Mouse (Mus musculus) limb, embryonic 13.5 days (tissue): ENCODE results near the gene Tbc1d9. TPM values are rescaled to one million over a fixed set of nuclear protein-coding genes. Genes with fewer than 3 reads are reported as not detected.

Experiments used
- ATAC-seq: fragments of 200-750 bp; cut with Nextera tagmentation; 2 replicates; pipeline ENCODE4 v1.8.0; 2017; ENCODE audit warnings: low read depth, moderate number of reproducible peaks, moderate TSS enrichment; ENCODE audit not compliant: low FRiP score
- H3K27ac ChIP-seq: fragments of 300-500 bp; sonication (generic); 2 replicates; pipeline ENCODE4 v1.5.1; 2015; ENCODE audit warnings: inconsistent platforms, mild to moderate bottlenecking, moderate library complexity
- H3K27me3 ChIP-seq: fragments of 300-500 bp; sonication (generic); 2 replicates; pipeline ENCODE4 v1.6.1; 2015; ENCODE audit warnings: mild to moderate bottlenecking, inconsistent platforms
- H3K36me3 ChIP-seq: fragments of 300-500 bp; sonication (generic); 2 replicates; pipeline ENCODE4 v1.6.1; 2015; ENCODE audit warnings: inconsistent platforms, mild to moderate bottlenecking, moderate library complexity
- H3K4me1 ChIP-seq: fragments of 300-500 bp; sonication (generic); 2 replicates; pipeline ENCODE4 v1.6.1; 2015; ENCODE audit warnings: inconsistent platforms
- H3K4me2 ChIP-seq: fragments of 300-500 bp; sonication (generic); replicated peaks from 2 replicates; pipeline ENCODE4 v1.6.1; 2015; ENCODE audit warnings: inconsistent platforms, mild to moderate bottlenecking, moderate library complexity
- H3K4me3 ChIP-seq: fragments of 300-500 bp; sonication (generic); 2 replicates; pipeline ENCODE4 v1.5.1; 2015; ENCODE audit warnings: moderate library complexity, mild to moderate bottlenecking, inconsistent platforms
- H3K9ac ChIP-seq: fragments of 300-500 bp; sonication (generic); 2 replicates; pipeline ENCODE4 v1.6.1; 2015; ENCODE audit warnings: mild to moderate bottlenecking, inconsistent platforms
- H3K9me3 ChIP-seq: fragments of 300-500 bp; sonication (generic); 2 replicates; pipeline ENCODE4 v1.6.1; 2016; ENCODE audit warnings: inconsistent platforms
- WGBS: fragments of 180-500 bp; shearing (Covaris S2); methylation state at CpG from one replicate; pipeline ENCODE4 v1.1.7; 2015; 5-methylcytosine and 5-hydroxymethylcytosine counted together
- polyA plus RNA-seq: library from polyadenylated mRNA; unstranded; fragments of >200 nt; fragmentation: Nextera tagmentation; extraction: Ambion mirVana; gene quantifications from 2 replicates; pipeline ENCODE4 v1.2.1, GENCODE M21; 2015

Tbc1d9 gene
- polyA plus RNA-seq, 1 experiment from 2014 or later = 1.5 TPM

GRCm38 (mm10) chr8:83210676-83211075 is 45.5 kb downstream of the Tbc1d9 start:
- ATAC-seq = no peak
- WGBS = 85% methylated on average over 7 of the region's 7 CpGs
- no peaks in the 10 kb centered on the region for H3K9me3 ChIP-seq
- no peaks in the 10 kb centered on the region for H3K27me3 ChIP-seq
- no peaks in the 10 kb centered on the region; the same call in 1 of the 2 replicates for H3K36me3 ChIP-seq
- no peak overlapping the region for H3K4me2 ChIP-seq
- H3K27ac ChIP-seq = no peak overlapping the region
- no peaks in the 10 kb centered on the region for H3K4me1 ChIP-seq
- no peak overlapping the region for H3K4me3 ChIP-seq
- no peak overlapping the region for H3K9ac ChIP-seq

- no peaks in the 10 kb centered on the region for H3K4me1 ChIP-seq
- H3K27ac ChIP-seq = no peak overlapping the region
- H3K4me2 ChIP-seq = no peak overlapping the region
- H3K27me3 ChIP-seq = no peaks in the 10 kb centered on the region
- no peak overlapping the region for H3K9ac ChIP-seq
- H3K36me3 ChIP-seq = no peaks in the 10 kb centered on the region; the same call in 1 of the 2 replicates
- ATAC-seq = no peak
- no peak overlapping the region for H3K4me3 ChIP-seq
- WGBS = 63% methylated on average over 5 of the region's 5 CpGs
- H3K9me3 ChIP-seq = no peaks in the 10 kb centered on the region
Measured at GRCm38 (mm10) chr8:83215065-83215464, 49.9 kb downstream of the Tbc1d9 start.

- H3K9me3 ChIP-seq = no peaks in the 10 kb centered on the region
- no peak for ATAC-seq
- H3K27me3 ChIP-seq = no peaks in the 10 kb centered on the region
- no peak overlapping the region for H3K9ac ChIP-seq
- H3K4me3 ChIP-seq = no peak overlapping the region
- no peak overlapping the region for H3K27ac ChIP-seq
- no peaks in the 10 kb centered on the region; the same call in 1 of the 2 replicates for H3K36me3 ChIP-seq
- no peak overlapping the region for H3K4me2 ChIP-seq
- no peaks in the 10 kb centered on the region for H3K4me1 ChIP-seq
- WGBS = 83% methylated on average over 6 of the region's 6 CpGs
Measured at GRCm38 (mm10) chr8:83216520-83216919, 51.4 kb downstream of the Tbc1d9 start.

DNA sequence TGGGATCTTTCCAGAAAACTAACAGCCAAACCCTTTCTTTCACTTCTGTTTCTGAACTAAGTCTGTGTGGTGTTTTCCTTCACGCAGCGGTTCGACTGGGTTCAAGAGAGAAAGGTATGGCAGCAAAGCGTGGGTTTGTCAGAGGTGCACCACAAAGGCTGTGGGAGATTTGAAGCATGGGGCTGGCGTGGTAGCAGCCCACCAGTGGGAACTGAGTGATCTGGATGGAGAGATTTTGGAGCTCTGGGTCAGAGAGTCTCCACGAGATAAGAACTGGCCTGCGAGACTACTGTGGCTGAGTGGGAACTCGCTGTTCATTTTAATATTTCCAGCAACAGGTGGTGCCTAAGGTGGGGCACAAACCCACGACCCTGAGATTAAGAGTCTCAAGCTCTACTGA is 52.0 kb downstream of the Tbc1d9 start:
- Histone ChIP-seq H3K4me2 (no peak overlapping the region), H3K4me3 (no peak overlapping the region), H3K4me1 (no peaks in the 10 kb centered on the region), H3K27ac (no peak overlapping the region), H3K9me3 (no peaks in the 10 kb centered on the region), H3K36me3 (no peaks in the 10 kb centered on the region), H3K9ac (no peak overlapping the region), H3K27me3 (no peaks in the 10 kb centered on the region)
- no peak for ATAC-seq
- WGBS = 91% methylated on average over 9 of the region's 9 CpGs

DNA sequence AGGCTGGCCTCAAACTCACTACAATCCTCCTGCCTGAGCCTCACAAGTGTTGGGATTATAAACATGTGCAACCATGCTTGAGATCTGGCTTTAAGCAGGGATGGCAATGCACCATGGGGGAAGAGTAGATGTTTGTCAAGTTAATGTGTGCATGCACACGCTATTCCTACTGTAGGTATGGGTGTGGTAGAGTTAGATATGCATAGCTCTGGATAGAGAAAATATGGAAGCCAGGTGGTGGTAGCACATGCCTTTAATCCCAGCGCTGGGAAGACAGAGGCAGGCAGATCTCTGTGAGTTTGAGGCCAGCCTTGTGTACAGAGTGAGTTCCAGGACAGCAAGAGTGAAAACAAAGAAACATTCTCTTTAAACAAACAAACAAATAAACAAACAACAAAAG is 52.7 kb downstream of the Tbc1d9 start:
- no peaks in the 10 kb centered on the region for H3K27me3 ChIP-seq
- no peaks in the 10 kb centered on the region for H3K4me1 ChIP-seq
- WGBS = 94% methylated on average over 2 of the region's 2 CpGs
- H3K36me3 ChIP-seq = no peaks in the 10 kb centered on the region
- no peak overlapping the region for H3K9ac ChIP-seq
- no peak overlapping the region for H3K4me3 ChIP-seq
- no peak for ATAC-seq
- H3K27ac ChIP-seq = no peak overlapping the region
- no peaks in the 10 kb centered on the region for H3K9me3 ChIP-seq
- no peak overlapping the region for H3K4me2 ChIP-seq

GRCm38 (mm10) chr8:83219392-83219791 is 54.2 kb downstream of the Tbc1d9 start:
- H3K36me3 ChIP-seq = no peaks in the 10 kb centered on the region
- H3K9ac ChIP-seq = no peak overlapping the region
- H3K9me3 ChIP-seq = no peaks in the 10 kb centered on the region
- WGBS = 93% methylated on average over 8 of the region's 8 CpGs
- no peaks in the 10 kb centered on the region for H3K4me1 ChIP-seq
- no peak for ATAC-seq
- H3K27me3 ChIP-seq = no peaks in the 10 kb centered on the region
- H3K27ac ChIP-seq = no peak overlapping the region
- H3K4me3 ChIP-seq = no peak overlapping the region
- H3K4me2 ChIP-seq = no peak overlapping the region

DNA sequence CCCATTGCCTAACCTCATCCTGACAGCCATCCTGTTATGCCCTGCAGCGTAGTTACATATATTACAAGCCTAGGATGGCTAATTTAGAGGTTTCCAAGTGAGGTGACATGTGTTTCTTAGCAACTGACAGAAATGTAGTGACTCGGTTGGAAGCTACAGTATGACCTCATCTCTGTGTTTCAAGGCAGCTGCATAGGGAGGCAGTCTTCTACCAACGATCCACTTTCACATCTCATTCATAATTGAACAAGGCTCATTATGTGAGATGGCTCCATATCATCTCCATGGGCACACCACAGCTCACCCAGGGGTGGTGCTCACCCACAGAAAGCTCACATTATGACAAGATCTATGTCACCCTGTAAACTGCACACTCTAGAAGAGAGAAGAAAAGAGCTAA is 55.6 kb downstream of the Tbc1d9 start:
- H3K27ac ChIP-seq = no peak overlapping the region
- no peaks in the 10 kb centered on the region for H3K4me1 ChIP-seq
- H3K4me3 ChIP-seq = no peak overlapping the region
- no peaks in the 10 kb centered on the region for H3K9me3 ChIP-seq
- no peaks in the 10 kb centered on the region for H3K36me3 ChIP-seq
- no peaks in the 10 kb centered on the region for H3K27me3 ChIP-seq
- no peak overlapping the region for H3K9ac ChIP-seq
- no peak for ATAC-seq
- no peak overlapping the region for H3K4me2 ChIP-seq
- WGBS = 74% methylated on average over 3 of the region's 3 CpGs

DNA sequence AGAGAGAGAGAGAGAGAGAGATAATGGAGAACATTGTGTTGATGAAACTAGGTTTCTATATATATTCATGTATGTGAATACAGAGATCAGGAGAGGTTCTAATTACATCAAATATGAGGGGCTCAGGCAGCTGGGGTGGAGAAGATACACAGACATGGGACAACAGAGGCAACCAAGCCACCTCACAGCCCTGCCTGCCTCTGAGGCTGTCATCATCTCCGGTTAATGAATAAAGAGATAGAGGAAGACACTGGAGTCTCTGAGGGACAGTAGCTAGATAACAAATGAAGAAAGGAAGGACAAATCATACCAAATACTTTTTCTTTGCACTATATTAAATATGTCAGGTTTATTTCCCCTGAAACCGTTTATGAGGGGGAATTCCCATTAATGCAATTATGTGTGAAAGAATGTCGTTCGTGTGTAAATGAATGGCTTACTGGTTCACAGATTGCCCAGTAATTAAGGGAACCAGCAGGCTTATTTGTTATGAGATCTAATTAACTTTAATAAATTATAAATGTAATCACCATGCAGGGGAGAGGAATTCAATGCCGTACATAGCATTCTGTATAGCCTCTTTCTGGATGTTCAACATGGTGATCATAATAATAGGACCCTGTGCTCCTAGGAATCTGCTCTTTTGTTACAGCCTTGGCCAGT is 59.7 kb downstream of the Tbc1d9 start:
- Histone ChIP-seq H3K4me1 (no peaks in the 10 kb centered on the region), H3K9ac (no peak overlapping the region), H3K4me2 (no peak overlapping the region), H3K9me3 (no peaks in the 10 kb centered on the region), H3K36me3 (no peaks in the 10 kb centered on the region), H3K4me3 (no peak overlapping the region), H3K27ac (no peak overlapping the region), H3K27me3 (no peaks in the 10 kb centered on the region)
- WGBS = 62% methylated on average over 5 of the region's 5 CpGs
- no peak for ATAC-seq

GRCm38 (mm10) chr8:83225598-83225997 is 60.4 kb downstream of the Tbc1d9 start:
- Histone ChIP-seq H3K27me3 (no peaks in the 10 kb centered on the region), H3K9me3 (no peaks in the 10 kb centered on the region), H3K4me3 (no peak overlapping the region), H3K9ac (no peak overlapping the region), H3K4me2 (no peak overlapping the region), H3K27ac (no peak overlapping the region), H3K36me3 (no peaks in the 10 kb centered on the region), H3K4me1 (no peaks in the 10 kb centered on the region)
- WGBS = 69% methylated on average over 2 of the region's 2 CpGs
- ATAC-seq = no peak

DNA sequence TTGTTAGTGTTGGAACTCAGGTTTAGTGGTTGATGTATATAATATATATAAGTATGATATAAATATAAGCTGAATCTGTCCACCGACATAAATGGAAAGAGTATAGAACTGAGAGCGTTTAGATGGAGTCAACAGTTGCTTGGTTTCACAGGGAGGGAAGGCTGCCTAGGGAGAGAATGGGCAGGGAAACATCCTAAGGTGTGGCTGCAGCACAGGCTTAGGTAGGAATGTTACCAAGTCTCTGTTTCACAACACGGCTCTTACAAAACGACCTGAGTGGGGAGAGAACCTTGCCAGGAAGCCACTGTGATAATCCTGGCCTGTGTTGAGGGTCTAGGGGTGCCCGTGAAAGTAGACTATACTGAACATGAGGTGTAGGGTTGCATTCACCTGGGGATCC is 62.2 kb downstream of the Tbc1d9 start:
- H3K4me1 ChIP-seq = no peaks in the 10 kb centered on the region

DNA sequence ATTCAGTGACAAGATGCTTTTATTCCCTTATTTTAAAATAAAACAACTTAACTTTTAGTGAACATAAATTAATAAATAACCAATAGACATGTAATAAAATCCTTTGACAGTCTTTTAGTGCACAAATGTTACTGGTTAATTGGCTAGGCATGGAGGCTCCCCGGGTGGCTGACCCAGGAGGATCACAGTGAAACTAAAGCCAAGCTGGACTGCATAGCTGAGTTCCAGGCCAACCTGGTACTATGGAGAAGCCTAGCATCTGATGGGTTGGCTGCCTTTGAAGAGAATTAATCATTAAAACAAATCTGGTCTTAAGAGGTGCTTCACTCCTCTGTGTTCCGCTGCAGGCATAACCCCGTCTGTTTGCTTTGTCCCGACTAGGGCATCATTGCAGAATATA is 67.9 kb downstream of the Tbc1d9 start:
- no peaks in the 10 kb centered on the region for H3K27me3 ChIP-seq
- whole genome bisulfite sequencing = 78% methylated on average over 4 of the region's 4 CpGs
- H3K4me1 ChIP-seq = peaks cover 3% of the 10 kb centered on the region; the same call in 1 of the 2 replicates
- H3K9ac ChIP-seq = no peak overlapping the region
- ATAC-seq = no peak
- H3K4me3 ChIP-seq = no peak overlapping the region
- H3K4me2 ChIP-seq = no peak overlapping the region
- H3K27ac ChIP-seq = no peak overlapping the region
- H3K36me3 ChIP-seq = peaks cover 4% of the 10 kb centered on the region; the same call in 1 of the 2 replicates
- no peaks in the 10 kb centered on the region for H3K9me3 ChIP-seq

More for the DNA sequence above, 62.2 kb downstream of the Tbc1d9 start:
- no peak overlapping the region for H3K4me2 ChIP-seq
- no peak overlapping the region for H3K27ac ChIP-seq
- H3K4me3 ChIP-seq = no peak overlapping the region
- no peaks in the 10 kb centered on the region for H3K27me3 ChIP-seq
- H3K36me3 ChIP-seq = no peaks in the 10 kb centered on the region
- ATAC-seq = no peak
- 77% methylated on average over 5 of the region's 5 CpGs for WGBS
- H3K9me3 ChIP-seq = no peaks in the 10 kb centered on the region
- H3K9ac ChIP-seq = no peak overlapping the region

DNA sequence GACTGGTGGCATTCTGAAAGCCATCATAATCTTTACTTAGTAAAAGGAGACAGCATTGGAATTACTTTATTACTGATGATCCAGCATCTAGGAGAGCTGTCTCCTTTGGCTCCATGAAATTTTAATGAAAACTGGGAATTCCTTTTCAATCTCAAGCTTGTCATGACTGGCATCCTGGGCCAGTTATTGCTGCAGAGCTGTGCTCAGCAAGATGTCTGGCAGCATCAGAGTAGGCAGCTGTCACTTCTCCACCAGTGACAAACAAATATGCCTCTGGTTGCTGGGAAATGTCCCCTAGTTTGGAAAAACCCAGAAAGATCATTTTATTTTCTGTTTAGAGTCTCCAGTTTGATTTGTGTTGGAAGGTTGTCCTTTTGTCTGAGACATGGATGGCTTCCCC is 74.2 kb downstream of the Tbc1d9 start:
- H3K9me3 ChIP-seq = no peaks in the 10 kb centered on the region
- no peak overlapping the region for H3K4me3 ChIP-seq
- no peak overlapping the region for H3K4me2 ChIP-seq
- no peak for ATAC-seq
- no peak overlapping the region for H3K27ac ChIP-seq
- peaks cover 3% of the 10 kb centered on the region; the same call in 1 of the 2 replicates for H3K4me1 ChIP-seq
- no peak overlapping the region for H3K9ac ChIP-seq
- H3K36me3 ChIP-seq = peaks cover 9% of the 10 kb centered on the region
- no peaks in the 10 kb centered on the region for H3K27me3 ChIP-seq

- WGBS = 87% methylated on average over 7 of the region's 7 CpGs
Measured at GRCm38 (mm10) chr8:83244151-83244550, 79.0 kb downstream of the Tbc1d9 start.

More at GRCm38 (mm10) chr8:83244151-83244550, 79.0 kb downstream of the Tbc1d9 start:
- Histone ChIP-seq H3K36me3 (peaks cover 8% of the 10 kb centered on the region), H3K4me3 (no peak overlapping the region), H3K9me3 (no peaks in the 10 kb centered on the region), H3K27ac (no peak overlapping the region), H3K27me3 (no peaks in the 10 kb centered on the region), H3K4me1 (no peaks in the 10 kb centered on the region), H3K4me2 (no peak overlapping the region), H3K9ac (no peak overlapping the region)
- no peak for ATAC-seq
